Mouse (Mus musculus) heart, embryonic 16.5 days (tissue): ENCODE data around the gene Lmo7. TPM values are rescaled to one million over a fixed set of nuclear protein-coding genes. Genes with fewer than 3 reads are reported as not detected.

Experiments used
- ATAC-seq: fragments of 200-750 bp; cut with Nextera tagmentation; replicated peaks from 2 replicates; pipeline ENCODE4 v1.8.0; 2017; ENCODE audit warnings: moderate number of reproducible peaks; ENCODE audit not compliant: insufficient read depth, low FRiP score; ENCODE audit errors: extremely low read depth
- H3K27ac ChIP-seq: fragments of 300-500 bp; sonication (generic); 2 replicates; pipeline ENCODE4 v1.5.1; 2014; ENCODE audit warnings: mild to moderate bottlenecking, low read length, control low read depth, moderate library complexity
- H3K27me3 ChIP-seq: fragments of 300-500 bp; sonication (generic); 2 replicates; pipeline ENCODE4 v1.6.1; 2014; ENCODE audit warnings: low read length, mixed read lengths; ENCODE audit not compliant: control insufficient read depth, insufficient read depth
- H3K36me3 ChIP-seq: fragments of 300-500 bp; sonication (generic); 2 replicates; pipeline ENCODE4 v1.6.1; 2014; ENCODE audit not compliant: control insufficient read depth, insufficient read depth
- H3K4me1 ChIP-seq: fragments of 300-500 bp; sonication (generic); 2 replicates; pipeline ENCODE4 v1.6.1; 2014; ENCODE audit warnings: low read length, mixed read lengths; ENCODE audit not compliant: control insufficient read depth, insufficient read depth
- H3K4me2 ChIP-seq: fragments of 300-500 bp; sonication (generic); 2 replicates; pipeline ENCODE4 v1.6.1; 2014; ENCODE audit warnings: low read depth, mild to moderate bottlenecking, control low read depth, low read length
- H3K4me3 ChIP-seq: fragments of 300-500 bp; sonication (generic); 2 replicates; pipeline ENCODE4 v1.5.1; 2014; ENCODE audit warnings: mild to moderate bottlenecking, control low read depth, low read length
- H3K9ac ChIP-seq: fragments of 300-500 bp; sonication (generic); 2 replicates; pipeline ENCODE4 v1.6.1; 2014; ENCODE audit warnings: low read length, control low read depth
- H3K9me3 ChIP-seq: fragments of 300-500 bp; sonication (generic); replicated peaks from 2 replicates; pipeline ENCODE4 v1.6.1; 2016; ENCODE audit warnings: low read length; ENCODE audit not compliant: control insufficient read depth
- WGBS: fragments of 180-500 bp; shearing (Covaris S2); extraction: QIAGEN DNeasy Blood & Tissue Kit; methylation state at CpG from one replicate; pipeline ENCODE4 v1.1.7; 2014; 5-methylcytosine and 5-hydroxymethylcytosine counted together
- polyA plus RNA-seq: library from polyadenylated mRNA; unstranded; fragments of >200 nt; fragmentation: Nextera tagmentation; extraction: Ambion mirVana; gene quantifications from 2 replicates; pipeline ENCODE4 v1.2.1, GENCODE M21; 2015

Lmo7 gene
- polyA plus RNA-seq, 1 experiment from 2014 or later = 272 TPM

DNA sequence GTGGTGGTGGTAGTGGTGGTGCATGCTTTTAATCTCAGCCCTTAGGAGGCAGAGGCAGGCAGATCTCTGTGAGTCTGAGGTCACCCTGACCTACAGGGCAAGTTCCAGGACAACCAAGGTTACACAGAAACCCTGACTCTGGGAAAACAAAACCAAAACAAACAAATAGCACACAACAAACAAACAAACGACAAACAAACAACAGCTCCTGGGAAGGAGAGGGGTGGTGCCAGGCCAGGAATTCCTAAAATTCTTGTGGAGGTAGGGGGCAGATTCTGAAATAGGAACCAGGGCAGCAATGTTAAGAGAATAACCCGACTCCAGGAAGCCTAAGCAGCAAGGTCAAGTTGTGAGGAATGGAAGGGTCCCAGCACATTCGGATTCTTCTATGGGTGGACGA lies 7.7 kb downstream of the Lmo7 start:
- WGBS = 80% methylated on average over 4 of the region's 4 CpGs
- H3K27ac ChIP-seq = no peak overlapping the region
- no peak overlapping the region for H3K9ac ChIP-seq
- H3K4me1 ChIP-seq = 0 out of 2 replicates have a peak, but pooled peaks cover 3% of the 10 kb centered on the region
- no peak for ATAC-seq
- H3K36me3 ChIP-seq = no peaks in the 10 kb centered on the region
- no peaks in the 10 kb centered on the region for H3K9me3 ChIP-seq
- no peaks in the 10 kb centered on the region for H3K27me3 ChIP-seq
- no peak overlapping the region for H3K4me2 ChIP-seq
- H3K4me3 ChIP-seq = no peak overlapping the region

DNA sequence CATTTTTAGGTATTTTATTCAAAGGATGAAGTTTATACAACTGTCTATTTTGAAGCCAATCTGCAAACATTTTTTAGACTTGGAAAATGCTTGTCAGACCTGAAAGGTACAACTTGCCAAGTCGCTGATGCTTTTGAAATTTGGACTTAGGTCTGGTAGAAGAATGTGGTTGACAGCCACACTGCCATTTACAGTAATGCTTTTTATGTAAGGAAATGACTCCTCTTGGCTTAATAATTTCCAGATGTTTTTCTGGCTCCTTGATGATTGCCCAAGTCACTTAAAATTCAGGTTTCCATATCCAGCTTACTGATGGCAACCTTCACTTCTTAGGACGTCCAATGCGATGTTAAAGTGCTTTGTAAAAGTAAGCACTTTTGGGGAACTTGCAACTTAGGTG lies 16.9 kb downstream of the Lmo7 start:
- no peak for ATAC-seq
- Histone ChIP-seq H3K4me3 (no peak overlapping the region), H3K27me3 (no peaks in the 10 kb centered on the region), H3K4me1 (no peaks in the 10 kb centered on the region), H3K36me3 (no peaks in the 10 kb centered on the region), H3K4me2 (no peak overlapping the region), H3K27ac (no peak overlapping the region), H3K9me3 (no peaks in the 10 kb centered on the region), H3K9ac (no peak overlapping the region)
- 74% methylated on average over 3 of the region's 3 CpGs for WGBS

- no peaks in the 10 kb centered on the region for H3K4me1 ChIP-seq
- no peaks in the 10 kb centered on the region for H3K27me3 ChIP-seq
- H3K4me3 ChIP-seq = no peak overlapping the region
- H3K4me2 ChIP-seq = no peak overlapping the region
- no peak overlapping the region for H3K9ac ChIP-seq
- H3K27ac ChIP-seq = no peak overlapping the region
- ATAC-seq = no peak
- 91% methylated on average over 11 of the region's 11 CpGs for WGBS
- H3K9me3 ChIP-seq = no peaks in the 10 kb centered on the region
- H3K36me3 ChIP-seq = no peaks in the 10 kb centered on the region
Measured at GRCm38 (mm10) chr14:101747811-101748210, 18.1 kb downstream of the Lmo7 start.

GRCm38 (mm10) chr14:101748436-101748835 lies 18.7 kb downstream of the Lmo7 start:
- Histone ChIP-seq H3K27me3 (no peaks in the 10 kb centered on the region), H3K36me3 (no peaks in the 10 kb centered on the region), H3K4me1 (no peaks in the 10 kb centered on the region), H3K27ac (no peak overlapping the region), H3K4me3 (no peak overlapping the region), H3K4me2 (no peak overlapping the region), H3K9me3 (no peaks in the 10 kb centered on the region), H3K9ac (no peak overlapping the region)
- no peak for ATAC-seq
- WGBS = 81% methylated on average over 7 of the region's 7 CpGs

DNA sequence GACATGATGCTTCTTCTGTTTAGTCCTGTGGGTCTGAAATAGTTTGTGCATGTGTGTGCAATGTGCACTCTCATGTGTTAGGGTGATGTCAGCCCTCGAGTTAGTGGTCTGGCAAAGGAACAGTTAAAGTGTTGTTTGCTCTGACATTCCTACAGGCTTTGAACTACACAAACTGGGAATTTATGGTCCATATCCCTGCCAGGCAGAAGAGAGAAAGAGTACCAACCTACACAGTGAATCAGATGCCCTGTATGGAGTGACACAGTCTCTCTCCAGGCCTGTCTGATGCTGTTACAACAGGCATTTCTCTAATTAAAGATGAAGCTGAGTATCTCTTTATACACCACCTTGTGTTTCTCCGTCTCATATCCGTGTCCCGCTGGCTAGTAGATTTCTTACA lies 21.2 kb downstream of the Lmo7 start:
- no peak overlapping the region for H3K9ac ChIP-seq
- WGBS = 84% methylated on average over 4 of the region's 4 CpGs
- H3K27ac ChIP-seq = no peak overlapping the region
- no peak overlapping the region for H3K4me2 ChIP-seq
- no peaks in the 10 kb centered on the region for H3K4me1 ChIP-seq
- H3K9me3 ChIP-seq = no peaks in the 10 kb centered on the region
- no peaks in the 10 kb centered on the region for H3K36me3 ChIP-seq
- no peak overlapping the region for H3K4me3 ChIP-seq
- ATAC-seq = no peak
- no peaks in the 10 kb centered on the region for H3K27me3 ChIP-seq

GRCm38 (mm10) chr14:101755425-101755824 lies 25.7 kb downstream of the Lmo7 start:
- Histone ChIP-seq H3K4me3 (no peak overlapping the region), H3K4me2 (no peak overlapping the region), H3K27ac (no peak overlapping the region), H3K9ac (no peak overlapping the region), H3K27me3 (no peaks in the 10 kb centered on the region), H3K9me3 (no peaks in the 10 kb centered on the region), H3K36me3 (no peaks in the 10 kb centered on the region), H3K4me1 (no peaks in the 10 kb centered on the region)
- WGBS = 42% methylated on average over 4 of the region's 4 CpGs
- ATAC-seq = no peak

DNA sequence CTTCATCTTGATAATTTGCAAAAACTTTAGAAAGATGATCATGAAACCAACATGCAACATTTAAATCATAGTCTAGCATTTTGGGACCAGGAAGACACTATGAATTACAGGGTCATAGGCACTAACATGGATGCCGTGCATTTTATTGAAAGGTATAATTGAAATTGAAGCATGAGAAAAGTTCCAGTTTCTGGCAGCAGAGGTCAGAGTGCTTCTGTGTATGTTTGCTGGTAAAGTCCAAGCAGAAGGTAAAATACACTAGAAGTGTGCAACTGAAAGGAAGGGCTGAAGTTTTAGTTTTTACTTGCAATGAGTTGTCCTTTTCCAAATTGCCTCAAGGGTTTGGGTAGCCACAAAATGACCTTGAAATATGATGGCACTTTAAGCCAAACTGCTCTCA lies 32.5 kb downstream of the Lmo7 start:
- WGBS = 41% methylated on average over 1 of the region's 1 CpGs

GRCm38 (mm10) chr14:101763762-101764295 lies 34.1 kb downstream of the Lmo7 start:
- H3K4me3 ChIP-seq = no peak overlapping the region
- ATAC-seq = no peak
- H3K4me2 ChIP-seq = no peak overlapping the region
- H3K27ac ChIP-seq = no peak overlapping the region
- H3K9ac ChIP-seq = no peak overlapping the region
- H3K9me3 ChIP-seq = no peaks in the 10 kb centered on the region
- H3K4me1 ChIP-seq = no peaks in the 10 kb centered on the region
- no peaks in the 10 kb centered on the region for H3K27me3 ChIP-seq
- H3K36me3 ChIP-seq = no peaks in the 10 kb centered on the region
- 32% methylated on average over 3 of the region's 3 CpGs for WGBS

More for the DNA sequence above, 32.5 kb downstream of the Lmo7 start:
- H3K27me3 ChIP-seq = no peaks in the 10 kb centered on the region
- no peak overlapping the region for H3K9ac ChIP-seq
- no peak overlapping the region for H3K4me2 ChIP-seq
- no peak for ATAC-seq
- H3K9me3 ChIP-seq = no peaks in the 10 kb centered on the region
- no peak overlapping the region for H3K27ac ChIP-seq
- H3K4me1 ChIP-seq = no peaks in the 10 kb centered on the region
- no peak overlapping the region for H3K4me3 ChIP-seq
- H3K36me3 ChIP-seq = no peaks in the 10 kb centered on the region

- no peaks in the 10 kb centered on the region for H3K27me3 ChIP-seq
- no peaks in the 10 kb centered on the region for H3K36me3 ChIP-seq
- H3K9ac ChIP-seq = no peak overlapping the region
- 79% methylated on average over 5 of the region's 5 CpGs for WGBS
- H3K27ac ChIP-seq = no peak overlapping the region
- H3K4me1 ChIP-seq = no peaks in the 10 kb centered on the region
- no peak overlapping the region for H3K4me2 ChIP-seq
- H3K9me3 ChIP-seq = no peaks in the 10 kb centered on the region
- H3K4me3 ChIP-seq = no peak overlapping the region
- no peak for ATAC-seq
Measured at GRCm38 (mm10) chr14:101771336-101771735, 41.6 kb downstream of the Lmo7 start.
